Mouse (Mus musculus) left cerebral cortex, postnatal 10 days (tissue): Measurements from ENCODE around the gene Ccr1. TPM values are rescaled to one million over a fixed set of nuclear protein-coding genes. Genes with fewer than 3 reads are reported as not detected.

Experiments
- DNase-seq, 2 experiments: peaks; one replicate each; pipeline ENCODE4 v3.0.0; 2021 to 2022; ENCODE audit warnings: low spot score in 2 of 2, mixed read lengths in 1 of 2; ENCODE audit errors: extremely low spot score in 1 of 2
- intact Hi-C: fragments of 180-260 bp; cut with DNase I; formaldehyde crosslinking; loops from one replicate; pipeline ENCODE4 v1.15.1; 2025
- total RNA-seq, 2 experiments: library from RNA; stranded (reverse); gene quantifications; 2 replicates each; pipeline ENCODE4 v1.2.3; 2021

The Ccr1 gene
- total RNA-seq, 2 experiments from 2014 or later: 1.2 to 1.9 TPM

- DNase-seq: no peak
These were observed 3.7 kb downstream of the Ccr1 start for GRCm38 (mm10) chr9:123964776-123965175.

GRCm38 (mm10) chr9:123960161-123960560 is 8.3 kb downstream of the Ccr1 start:
- DNase-seq: no peak
- intact Hi-C loops: no loop called here

More at GRCm38 (mm10) chr9:123964776-123965175, 3.7 kb downstream of the Ccr1 start:
- intact Hi-C loops: no loop called here

- intact Hi-C loops: no loop called here
- no peak for DNase-seq
These were observed 10.5 kb downstream of the Ccr1 start for GRCm38 (mm10) chr9:123957911-123958413.

- intact Hi-C loops: no loop called here
- DNase-seq: no peak
These were observed 11.6 kb downstream of the Ccr1 start for GRCm38 (mm10) chr9:123956892-123957291.

- intact Hi-C loops: no loop called here
- no peak for DNase-seq
These were observed 14.9 kb downstream of the Ccr1 start for GRCm38 (mm10) chr9:123953551-123953950.

- no peak for DNase-seq
- intact Hi-C loops: no loop called here
These were observed 17.3 kb downstream of the Ccr1 start for GRCm38 (mm10) chr9:123951176-123951575.

GRCm38 (mm10) chr9:123949432-123949831 is 19.1 kb downstream of the Ccr1 start:
- intact Hi-C loops: no loop called here
- DNase-seq: no peak

GRCm38 (mm10) chr9:123947815-123948214 is 20.7 kb downstream of the Ccr1 start:
- no peak for DNase-seq
- intact Hi-C loops: no loop called here

- intact Hi-C loops: no loop called here
- no peak for DNase-seq
These were observed 26.5 kb downstream of the Ccr1 start for GRCm38 (mm10) chr9:123942025-123942424.

- intact Hi-C loops: no loop called here
- peak in 1 of 2 experiments; percentile 38 for DNase-seq
These were observed 27.2 kb downstream of the Ccr1 start for GRCm38 (mm10) chr9:123941316-123941715.

GRCm38 (mm10) chr9:123940628-123941027 is 27.9 kb downstream of the Ccr1 start:
- intact Hi-C loops: no loop called here
- no peak for DNase-seq

GRCm38 (mm10) chr9:123940168-123940567 is 28.3 kb downstream of the Ccr1 start:
- DNase-seq: no peak
- intact Hi-C loops: no loop called here

- intact Hi-C loops: no loop called here
- no peak for DNase-seq
These were observed 30.5 kb downstream of the Ccr1 start for GRCm38 (mm10) chr9:123937989-123938388.

- intact Hi-C loops: no loop called here
- DNase-seq: no peak
These were observed 31.8 kb downstream of the Ccr1 start for GRCm38 (mm10) chr9:123936604-123937280.

GRCm38 (mm10) chr9:123935776-123936175 is 32.7 kb downstream of the Ccr1 start:
- intact Hi-C loops: no loop called here

GRCm38 (mm10) chr9:123935346-123935745 is 33.1 kb downstream of the Ccr1 start:
- intact Hi-C loops: no loop called here
- no peak for DNase-seq

More at GRCm38 (mm10) chr9:123935776-123936175, 32.7 kb downstream of the Ccr1 start:
- no peak for DNase-seq

- intact Hi-C loops: no loop called here
- no peak for DNase-seq
These were observed 34.6 kb downstream of the Ccr1 start for GRCm38 (mm10) chr9:123933716-123934445.

- intact Hi-C loops: no loop called here
- no peak for DNase-seq
These were observed 35.4 kb downstream of the Ccr1 start for GRCm38 (mm10) chr9:123932911-123933675.
